Mouse (Mus musculus) spleen, adult 12 weeks (tissue): ENCODE measurements around the gene Gzme.
"Not testable (repeated sequence)": the region's sequence is repeated elsewhere in the genome, so short reads cannot be mapped to it uniquely, and the experiment has no call there.

ENCODE experiments used
- DNase-seq: peaks from one replicate; pipeline ENCODE4 v3.0.0; 2022; ENCODE audit warnings: low spot score

The Gzme gene

GRCm38 (mm10) chr14:56120525-56120924 lies at the start of gene Gzme:
TSS of gene Gzme (minus strand) at chr14:56120625.
- DNase-seq, result no peak

DNA sequence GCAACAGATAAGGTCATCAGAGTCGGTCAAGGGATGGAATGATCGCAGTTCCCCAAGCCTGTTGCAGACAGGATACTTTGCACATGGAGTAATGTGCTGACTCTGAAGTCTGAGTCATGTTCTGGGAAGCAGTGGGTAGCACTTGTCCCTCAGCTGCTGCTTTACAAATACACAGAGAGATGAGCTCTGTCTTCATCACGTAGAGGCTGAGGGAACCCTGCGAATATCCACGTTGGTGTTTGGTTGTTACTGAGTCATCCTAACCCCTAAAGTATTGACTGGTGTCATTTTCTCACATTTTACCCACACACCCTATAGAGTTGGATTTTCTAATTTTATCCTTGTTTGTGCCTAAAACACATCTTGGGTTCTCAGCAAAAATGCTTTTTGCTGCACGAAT lies 47.6 kb upstream of the Gzme start:
- DNase-seq, result no peak

DNA sequence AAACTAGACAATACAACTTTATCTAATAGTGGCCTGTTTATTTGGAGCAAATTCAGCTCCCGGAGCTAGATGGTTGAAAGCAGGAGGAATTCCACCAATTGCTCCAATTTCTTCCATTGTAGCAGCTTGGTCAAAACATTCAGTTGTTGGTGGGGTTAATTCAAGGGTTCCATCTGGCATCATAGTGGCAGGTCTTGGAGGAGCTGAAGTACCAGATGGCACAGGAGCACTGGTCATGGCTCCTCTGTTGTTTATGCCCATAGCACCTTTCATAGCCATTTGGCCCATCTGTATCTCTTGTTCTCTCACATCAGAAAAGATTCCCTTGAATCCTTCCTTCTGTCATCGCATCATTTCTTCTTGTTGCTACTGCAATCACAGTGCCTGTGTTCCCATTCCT lies 41.7 kb upstream of the Gzme start:
- no peak for DNase-seq

DNA sequence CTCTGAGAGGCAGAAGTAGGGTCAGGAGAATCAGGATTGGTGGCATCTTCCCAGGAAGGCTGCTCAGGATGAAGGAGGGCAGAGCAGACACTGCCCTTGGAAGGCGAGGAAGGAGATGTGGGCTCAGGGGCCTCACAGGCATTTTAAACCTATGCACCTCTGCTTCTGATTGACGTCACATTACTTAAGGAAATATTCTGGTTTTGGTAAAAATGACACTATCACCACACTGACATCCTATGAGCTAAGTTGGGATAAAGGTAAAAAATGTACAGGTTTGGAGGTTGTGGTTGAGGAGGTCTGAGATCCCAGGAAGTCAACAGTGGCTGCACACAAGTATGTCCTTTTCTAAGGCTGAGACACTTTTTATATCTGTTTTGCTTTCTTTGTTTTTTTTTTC lies 39.1 kb upstream of the Gzme start, which contains the start of gene Gzmg:
Gene Gzmg (minus strand): TSS at position 101 of the 400 bp plus-strand sequence.
- DNase-seq, result not testable (repeated sequence)

- DNase-seq, result no peak
These were observed 34.9 kb upstream of the Gzme start for GRCm38 (mm10) chr14:56155340-56155739.

- not testable (repeated sequence) for DNase-seq
These were observed 13.2 kb upstream of the Gzme start for GRCm38 (mm10) chr14:56133675-56134074.

GRCm38 (mm10) chr14:56132508-56132907 lies 12.1 kb upstream of the Gzme start, which contains the start of gene Gzmd:
TSS of gene Gzmd (minus strand) at chr14:56132608.
- DNase-seq, result not testable (repeated sequence)

DNA sequence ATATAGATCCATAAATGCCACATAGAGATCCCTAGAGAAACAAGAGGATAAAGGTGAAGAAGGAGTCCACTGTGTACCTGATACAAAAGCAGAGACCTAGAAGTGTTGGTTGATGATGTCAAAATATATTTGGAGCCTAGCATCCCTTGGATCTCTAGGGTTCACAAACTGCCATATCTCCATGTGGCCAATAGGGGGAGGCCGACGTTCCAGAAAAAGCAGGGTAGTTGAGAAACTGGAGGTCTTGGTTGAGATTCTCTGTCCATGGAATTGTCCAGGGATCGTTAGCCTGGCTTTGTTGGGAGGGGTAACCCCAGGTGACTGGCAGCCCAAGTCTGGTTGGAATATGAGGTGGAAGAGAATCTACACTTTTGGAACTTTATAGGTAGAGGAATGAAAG lies 7.9 kb upstream of the Gzme start:
- DNase-seq, result no peak

DNA sequence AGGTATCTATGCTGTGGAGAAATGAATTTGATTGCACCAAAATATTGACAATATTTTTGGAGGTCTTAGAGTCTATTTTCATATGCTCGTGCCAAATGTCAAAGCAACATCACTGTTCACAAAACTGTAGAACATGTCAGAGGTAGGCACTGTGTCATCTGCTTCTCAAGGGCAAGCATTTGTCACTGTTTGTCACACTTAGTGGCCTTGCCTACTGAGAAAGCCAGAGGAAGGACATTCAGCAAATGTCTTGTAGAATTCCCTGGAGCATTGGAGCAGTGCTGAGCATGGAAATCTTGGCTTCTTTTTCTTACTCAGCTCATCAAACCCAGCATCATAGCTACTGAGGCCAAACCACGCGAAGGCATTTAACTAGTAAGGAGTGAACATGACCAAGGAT lies 3.1 kb upstream of the Gzme start:
- no peak for DNase-seq

DNA sequence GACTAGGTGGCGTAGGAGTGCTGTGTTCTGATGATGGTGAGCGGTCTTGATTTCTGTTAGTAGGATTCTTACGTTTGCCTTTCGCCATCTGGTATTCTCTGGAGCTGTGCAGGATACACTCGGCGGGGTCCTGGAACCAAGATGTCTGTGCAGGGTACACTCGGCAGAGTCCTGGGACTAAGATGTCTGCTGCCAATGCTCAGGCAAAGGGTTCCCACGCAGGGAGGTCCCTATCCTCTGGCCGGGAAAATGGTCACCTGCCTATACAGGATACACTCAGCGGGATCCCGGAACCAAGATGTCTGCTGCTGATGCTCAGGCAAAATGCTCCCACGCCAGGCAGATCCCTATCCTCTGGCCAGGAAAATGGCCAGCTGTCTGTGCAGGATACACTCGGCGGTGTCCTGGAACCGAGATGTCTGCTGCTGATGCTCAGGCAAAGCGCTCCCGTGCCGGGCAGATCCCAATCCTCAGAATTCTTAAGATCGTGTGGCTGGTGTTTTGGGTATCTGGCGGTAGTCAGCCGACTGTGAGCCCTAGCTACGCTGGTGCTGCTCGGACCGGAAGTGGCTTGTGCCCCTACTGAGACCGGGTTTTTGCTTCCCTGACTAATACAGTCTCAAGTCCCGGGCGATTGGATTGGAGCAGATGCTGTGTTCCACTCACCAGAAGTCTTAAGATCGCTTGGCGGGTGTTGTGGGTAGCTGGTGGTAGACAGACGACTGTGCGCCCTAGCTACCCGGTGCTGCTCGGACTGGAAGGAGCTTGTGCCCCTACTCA lies 4.7 kb downstream of the Gzme start:
- not testable (repeated sequence) for DNase-seq

- no peak for DNase-seq
These were observed 14.8 kb downstream of the Gzme start for GRCm38 (mm10) chr14:56105447-56106180.

DNA sequence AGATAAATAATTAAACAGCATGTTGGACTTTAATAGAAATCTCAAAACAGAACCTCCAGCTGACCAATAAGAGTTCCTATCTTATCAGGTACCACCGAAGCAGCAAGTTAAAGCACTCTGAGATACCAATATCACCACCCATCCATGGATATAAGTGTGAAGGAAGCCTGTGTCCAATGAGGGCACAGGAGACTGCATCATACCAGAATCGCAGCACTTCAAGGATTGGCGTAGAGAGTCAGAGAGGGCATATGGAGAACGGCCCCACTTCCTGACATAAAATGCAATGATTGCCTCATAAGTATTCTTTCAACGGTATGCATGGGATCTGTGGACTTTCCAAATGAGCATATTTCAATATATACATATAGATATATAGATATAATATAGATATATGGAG lies 15.4 kb downstream of the Gzme start:
- DNase-seq, result no peak

- DNase-seq, result no peak
These were observed 17.0 kb downstream of the Gzme start for GRCm38 (mm10) chr14:56103452-56103851.

DNA sequence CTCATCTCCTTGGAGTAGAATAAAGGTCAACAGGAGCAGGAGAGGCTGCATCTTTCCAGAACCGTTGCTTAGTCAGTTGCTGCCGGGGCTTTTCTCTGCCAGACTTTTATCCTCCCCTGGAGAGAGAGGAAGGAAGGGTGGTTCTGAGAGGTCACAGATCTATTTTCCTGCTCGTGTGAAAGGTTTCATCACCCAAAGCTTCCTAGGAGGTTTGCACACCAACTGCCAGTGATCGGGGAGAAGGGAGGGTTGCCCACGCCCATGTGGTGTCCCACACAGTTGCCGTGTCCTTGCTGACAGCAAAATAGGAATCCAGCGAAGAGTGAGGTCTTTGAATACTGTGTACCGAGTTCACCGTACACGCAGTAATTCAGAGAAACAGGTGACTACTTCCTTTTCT lies 18.0 kb downstream of the Gzme start, which contains the start of gene Ctsg:
Gene Ctsg (minus strand): TSS at position 189 of the 400 bp plus-strand sequence.
- DNase-seq, result no peak

- no peak for DNase-seq
These were observed 21.5 kb downstream of the Gzme start for GRCm38 (mm10) chr14:56098940-56099339.

GRCm38 (mm10) chr14:56097597-56097996 lies 22.8 kb downstream of the Gzme start:
- DNase-seq, result no peak

GRCm38 (mm10) chr14:56093353-56093752 lies 27.1 kb downstream of the Gzme start:
- no peak for DNase-seq

- DNase-seq, result no peak
These were observed 33.7 kb downstream of the Gzme start for GRCm38 (mm10) chr14:56086711-56087110.

DNA sequence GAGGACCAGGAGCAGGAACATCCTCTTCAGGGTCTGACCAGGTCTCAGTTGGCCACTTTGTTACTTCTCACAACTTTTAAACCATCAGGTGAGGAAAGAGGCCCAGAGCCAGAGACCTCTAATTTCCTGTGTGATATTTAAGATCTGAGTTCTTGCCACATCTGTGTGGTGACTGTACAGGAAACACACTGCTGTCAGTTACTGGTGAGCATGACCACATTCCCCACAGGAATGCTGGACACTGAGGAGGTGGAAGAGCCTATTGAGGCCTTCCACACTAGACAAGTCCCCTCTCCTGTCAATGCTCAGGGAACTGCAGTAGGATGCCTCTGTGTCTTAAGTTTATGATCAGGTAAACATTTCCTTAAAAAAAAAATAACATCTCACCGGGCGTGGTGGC lies 35.3 kb downstream of the Gzme start, which contains the start of gene Mcpt8:
Gene Mcpt8 (minus strand): TSS at position 107 of the 400 bp plus-strand sequence.
- DNase-seq, result no peak

DNA sequence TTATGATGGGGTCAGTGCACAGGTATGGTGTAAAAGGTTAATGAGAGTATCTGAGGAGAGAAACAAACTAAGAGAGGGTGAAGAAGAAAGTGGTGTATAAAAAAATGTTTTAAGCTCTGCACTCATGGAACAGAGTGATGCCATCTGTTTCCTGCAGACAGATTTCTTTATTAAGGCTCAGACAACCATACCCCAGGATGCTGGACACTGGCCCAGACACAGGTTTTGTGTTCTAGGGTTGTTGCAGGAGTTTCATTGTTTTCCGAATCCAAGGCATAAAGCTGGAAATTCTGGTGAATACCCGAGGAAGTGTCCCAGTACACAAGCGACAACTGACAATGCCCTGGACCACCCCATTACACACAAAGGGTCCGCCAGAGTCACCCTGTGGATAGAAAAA lies 38.4 kb downstream of the Gzme start:
- no peak for DNase-seq
